Mouse (Mus musculus) neural tube, embryonic 13.5 days (tissue): ENCODE results near the gene Hsp90ab1. TPM values are rescaled to one million over a fixed set of nuclear protein-coding genes. Genes with fewer than 3 reads are reported as not detected.

ENCODE experiments used
- ATAC-seq: fragments of 200-750 bp; cut with Nextera tagmentation; 2 replicates; pipeline ENCODE4 v1.8.0; 2017; ENCODE audit warnings: low read depth, mild to moderate bottlenecking, moderate TSS enrichment, moderate library complexity
- H3K27ac ChIP-seq: fragments of 300-500 bp; sonication (generic); replicated peaks from 2 replicates; pipeline ENCODE4 v1.5.1; 2015; ENCODE audit warnings: moderate library complexity, mild to moderate bottlenecking, inconsistent platforms
- H3K27me3 ChIP-seq: fragments of 300-500 bp; sonication (generic); 2 replicates; pipeline ENCODE4 v1.6.1; 2015; ENCODE audit warnings: mild to moderate bottlenecking, inconsistent platforms
- H3K36me3 ChIP-seq: fragments of 300-500 bp; sonication (generic); 2 replicates; pipeline ENCODE4 v1.6.1; 2015; ENCODE audit warnings: mild to moderate bottlenecking, inconsistent platforms
- H3K4me1 ChIP-seq: fragments of 300-500 bp; sonication (generic); replicated peaks from 2 replicates; pipeline ENCODE4 v1.6.1; 2015; ENCODE audit warnings: inconsistent platforms
- H3K4me2 ChIP-seq: fragments of 300-500 bp; sonication (generic); 2 replicates; pipeline ENCODE4 v1.6.1; 2015; ENCODE audit warnings: inconsistent platforms, mild to moderate bottlenecking, moderate library complexity
- H3K4me3 ChIP-seq: fragments of 300-500 bp; sonication (generic); 2 replicates; pipeline ENCODE4 v1.5.1; 2015; ENCODE audit warnings: mild to moderate bottlenecking, inconsistent platforms
- H3K9ac ChIP-seq: fragments of 300-500 bp; sonication (generic); 2 replicates; pipeline ENCODE4 v1.6.1; 2015; ENCODE audit warnings: moderate library complexity, mild to moderate bottlenecking, inconsistent platforms
- H3K9me3 ChIP-seq: fragments of 300-500 bp; sonication (generic); 2 replicates; pipeline ENCODE4 v1.6.1; 2016; ENCODE audit warnings: inconsistent platforms
- WGBS: fragments of 180-500 bp; shearing (Covaris S2); methylation state at CpG from one replicate; pipeline ENCODE4 v1.1.7; 2015; 5-methylcytosine and 5-hydroxymethylcytosine counted together
- polyA plus RNA-seq: library from polyadenylated mRNA; unstranded; fragments of >200 nt; fragmentation: Nextera tagmentation; extraction: Ambion mirVana; gene quantifications from 2 replicates; pipeline ENCODE4 v1.2.1, GENCODE M21; 2015

Hsp90ab1 gene
- polyA plus RNA-seq, 1 experiment from 2014 or later, result 1,622 TPM

DNA sequence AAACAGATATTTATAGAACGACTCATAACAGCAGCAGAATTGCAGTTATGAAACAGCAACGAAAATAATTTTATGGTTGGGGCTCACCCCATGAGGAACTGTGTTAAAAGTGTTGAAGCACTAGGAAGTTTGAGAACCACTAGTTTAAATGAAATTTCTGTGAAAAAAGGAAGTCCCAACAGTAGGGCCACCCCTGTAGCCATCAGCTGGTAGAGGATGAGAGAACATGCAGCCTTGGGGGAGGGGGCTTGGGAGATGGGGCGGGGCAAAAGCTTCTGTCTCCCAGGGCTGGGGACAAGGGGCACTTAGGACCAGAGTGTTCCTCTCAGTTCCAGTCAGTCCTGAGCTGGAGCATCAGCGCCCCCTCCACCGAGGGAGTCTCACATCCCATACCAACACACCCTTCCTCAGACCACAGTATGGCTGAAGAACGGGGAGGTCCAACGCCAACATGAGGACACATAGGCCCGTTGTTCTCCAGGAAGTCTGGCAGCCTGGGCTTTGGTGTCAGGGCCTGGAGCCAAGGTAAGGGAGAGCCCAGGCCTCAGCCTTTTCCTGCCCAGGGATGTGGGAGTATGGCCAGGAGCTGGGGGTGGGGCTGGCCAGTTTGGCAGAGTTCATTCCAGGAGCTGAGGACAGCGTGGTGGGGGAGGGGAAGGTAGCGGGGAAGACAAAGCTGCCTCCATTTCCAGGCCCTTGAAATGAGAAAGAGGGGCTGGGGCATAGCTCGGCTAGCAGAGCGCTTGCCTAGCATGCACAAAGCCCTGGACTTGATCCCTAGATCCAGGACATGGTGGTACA is 11.2 kb upstream of the Hsp90ab1 start:
- WGBS, result 44% methylated on average over 12 of the region's 12 CpGs
- Histone ChIP-seq H3K9ac (peak overlapping the region; percentile 38; the same call in 1 of the 2 replicates), H3K4me2 (no peak overlapping the region), H3K27me3 (no peaks in the 10 kb centered on the region), H3K27ac (peak overlapping the region; percentile 68), H3K9me3 (no peaks in the 10 kb centered on the region), H3K4me1 (peaks cover 25% of the 10 kb centered on the region), H3K4me3 (no peak overlapping the region), H3K36me3 (peaks cover 10% of the 10 kb centered on the region; the same call in 1 of the 2 replicates)
- ATAC-seq, result peak; percentile 26

DNA sequence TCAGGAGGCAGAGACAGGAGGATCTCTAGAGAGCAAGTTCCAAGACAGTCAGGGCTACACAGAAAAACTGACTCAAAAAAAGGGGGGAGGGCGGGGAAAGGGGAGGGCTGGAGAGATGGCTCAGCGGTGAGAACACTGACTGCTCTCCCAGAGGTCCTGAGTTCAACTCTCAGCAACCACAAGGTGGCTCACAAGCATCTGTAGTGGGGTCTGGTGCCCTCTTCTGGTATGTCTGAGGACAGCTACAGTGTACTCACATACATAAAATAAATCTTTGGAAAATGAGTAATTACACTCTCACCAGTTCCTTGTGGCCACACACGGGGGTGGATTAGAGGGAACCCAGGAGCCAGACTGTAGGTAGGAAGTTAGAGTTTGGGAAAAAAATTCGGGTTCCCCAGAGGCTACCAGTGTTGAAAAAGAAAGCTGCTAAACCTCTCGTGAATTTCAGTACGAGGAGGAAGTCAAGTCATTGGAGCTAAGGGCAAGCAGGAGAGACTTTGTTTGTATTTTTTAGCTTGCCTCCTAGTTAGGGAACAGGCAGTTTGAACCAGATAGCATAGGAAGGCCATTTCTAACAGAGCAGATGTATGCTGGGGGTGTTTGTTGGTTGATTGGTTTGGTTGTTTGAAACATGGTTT is 9.8 kb upstream of the Hsp90ab1 start:
- Histone ChIP-seq H3K27ac (no peak overlapping the region), H3K9ac (no peak overlapping the region), H3K4me2 (no peak overlapping the region), H3K9me3 (no peaks in the 10 kb centered on the region), H3K27me3 (no peaks in the 10 kb centered on the region), H3K4me3 (no peak overlapping the region), H3K4me1 (peaks cover 25% of the 10 kb centered on the region), H3K36me3 (peaks cover 10% of the 10 kb centered on the region; the same call in 1 of the 2 replicates)
- WGBS, result 70% methylated on average over 6 of the region's 6 CpGs
- ATAC-seq, result no peak

DNA sequence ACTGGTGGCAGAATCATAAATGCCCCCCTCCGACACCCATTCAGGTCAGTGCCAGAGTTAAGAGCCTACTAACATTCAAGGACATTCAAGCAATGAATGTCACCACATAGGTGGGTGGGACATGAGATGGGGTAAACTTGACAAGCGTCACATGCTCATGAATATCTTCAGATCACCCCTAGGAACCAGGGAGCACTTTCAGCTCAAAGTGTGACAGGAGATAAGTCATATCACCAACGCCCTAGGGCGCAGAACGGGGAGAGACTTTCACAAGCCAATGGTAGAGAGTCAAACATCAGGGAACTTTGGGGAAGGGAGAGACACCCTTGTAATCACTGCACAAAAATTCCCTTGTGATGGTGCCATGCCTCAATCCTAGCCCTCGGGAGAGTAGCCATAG is 9.1 kb upstream of the Hsp90ab1 start:
- peaks cover 9% of the 10 kb centered on the region; the same call in 1 of the 2 replicates for H3K36me3 ChIP-seq
- no peak overlapping the region for H3K27ac ChIP-seq
- peaks cover 25% of the 10 kb centered on the region for H3K4me1 ChIP-seq
- H3K4me3 ChIP-seq, result no peak overlapping the region
- H3K9ac ChIP-seq, result no peak overlapping the region
- no peaks in the 10 kb centered on the region for H3K27me3 ChIP-seq
- WGBS, result 90% methylated on average over 6 of the region's 6 CpGs
- H3K4me2 ChIP-seq, result no peak overlapping the region
- H3K9me3 ChIP-seq, result no peaks in the 10 kb centered on the region
- ATAC-seq, result no peak

DNA sequence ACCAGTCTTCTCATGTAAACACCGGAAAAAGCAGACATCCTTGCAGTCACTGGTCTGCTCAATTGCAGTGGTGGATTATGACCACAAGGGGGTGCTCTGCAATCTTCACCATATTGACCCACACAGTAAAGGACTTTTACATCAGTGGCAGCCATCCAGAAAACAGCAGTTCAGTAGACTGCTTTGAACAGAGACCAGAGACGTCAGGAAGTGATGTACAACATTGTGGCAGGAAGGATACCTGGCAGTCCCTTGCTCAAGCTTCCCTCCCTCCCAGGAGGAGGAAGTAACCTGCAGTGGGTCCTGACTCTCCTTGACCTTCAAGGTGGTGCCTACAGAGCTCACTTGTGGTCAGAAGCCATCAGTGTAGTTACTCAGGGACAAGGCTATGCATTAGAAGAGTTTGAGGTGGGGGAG is 8.5 kb upstream of the Hsp90ab1 start:
- H3K27me3 ChIP-seq, result no peaks in the 10 kb centered on the region
- 11% methylated on average over 2 of the region's 2 CpGs for WGBS
- no peak overlapping the region for H3K27ac ChIP-seq
- ATAC-seq, result no peak
- H3K4me2 ChIP-seq, result no peak overlapping the region
- H3K9ac ChIP-seq, result no peak overlapping the region
- H3K36me3 ChIP-seq, result peaks cover 3% of the 10 kb centered on the region; the same call in 1 of the 2 replicates
- no peaks in the 10 kb centered on the region for H3K9me3 ChIP-seq
- H3K4me3 ChIP-seq, result no peak overlapping the region
- H3K4me1 ChIP-seq, result peaks cover 25% of the 10 kb centered on the region

DNA sequence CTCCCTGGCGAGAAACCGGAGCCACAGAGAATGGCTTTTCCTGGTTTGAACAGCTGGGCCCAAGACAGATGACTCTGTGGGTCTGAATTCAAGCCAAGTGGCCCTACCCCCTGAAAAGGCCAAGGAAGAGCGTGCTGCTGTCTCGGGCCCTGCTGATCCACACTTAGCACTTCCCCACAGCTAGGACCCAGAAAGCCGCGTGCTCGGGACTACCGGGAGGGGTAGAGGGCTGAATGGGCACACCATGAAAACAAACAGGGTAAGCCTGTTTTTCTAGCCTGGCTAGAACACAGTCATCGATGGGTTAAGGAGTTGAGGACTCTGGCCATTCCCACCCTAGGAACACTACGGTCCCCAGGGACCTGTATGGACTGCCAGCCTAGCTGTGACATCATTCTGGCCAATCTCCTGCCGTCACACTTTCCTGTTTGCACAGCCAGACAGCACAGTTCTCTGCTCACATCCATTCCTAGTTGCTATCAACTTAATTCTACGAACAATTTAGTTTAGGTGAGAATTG is 7.9 kb upstream of the Hsp90ab1 start:
- Histone ChIP-seq H3K9me3 (no peaks in the 10 kb centered on the region), H3K36me3 (no peaks in the 10 kb centered on the region), H3K4me1 (peaks cover 25% of the 10 kb centered on the region), H3K27ac (peak overlapping the region; percentile 66), H3K4me2 (no peak overlapping the region), H3K4me3 (no peak overlapping the region), H3K9ac (peak overlapping the region; percentile 31; the same call in 1 of the 2 replicates), H3K27me3 (no peaks in the 10 kb centered on the region)
- ATAC-seq, result 0 out of 2 replicates have a peak, but pooled peaks have one; percentile 12
- WGBS, result 44% methylated on average over 12 of the region's 12 CpGs

DNA sequence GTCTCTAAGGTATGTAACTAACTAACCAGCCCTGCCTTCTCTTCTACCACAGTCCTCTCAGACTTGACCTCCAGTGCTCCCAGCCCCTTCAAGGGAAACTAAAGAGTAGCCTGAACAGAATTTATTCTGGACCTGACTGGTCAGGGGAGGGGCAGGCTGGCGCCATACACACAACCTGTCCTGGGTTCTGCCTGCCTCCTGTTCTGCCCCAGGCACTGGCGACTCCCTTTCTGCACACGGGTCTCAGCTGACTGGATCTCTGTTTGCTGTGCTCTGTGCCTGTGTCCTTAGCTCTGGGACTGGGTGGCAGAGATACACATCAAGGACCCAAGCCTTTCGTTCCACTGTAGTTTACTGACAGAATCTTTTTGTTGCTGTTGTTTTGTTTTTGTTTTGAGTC is 6.5 kb upstream of the Hsp90ab1 start:
- Histone ChIP-seq H3K36me3 (no peaks in the 10 kb centered on the region), H3K9me3 (no peaks in the 10 kb centered on the region), H3K4me2 (no peak overlapping the region), H3K9ac (no peak overlapping the region), H3K4me1 (peaks cover 24% of the 10 kb centered on the region), H3K27me3 (no peaks in the 10 kb centered on the region), H3K27ac (no peak overlapping the region), H3K4me3 (no peak overlapping the region)
- 88% methylated on average over 4 of the region's 4 CpGs for WGBS
- ATAC-seq, result no peak

DNA sequence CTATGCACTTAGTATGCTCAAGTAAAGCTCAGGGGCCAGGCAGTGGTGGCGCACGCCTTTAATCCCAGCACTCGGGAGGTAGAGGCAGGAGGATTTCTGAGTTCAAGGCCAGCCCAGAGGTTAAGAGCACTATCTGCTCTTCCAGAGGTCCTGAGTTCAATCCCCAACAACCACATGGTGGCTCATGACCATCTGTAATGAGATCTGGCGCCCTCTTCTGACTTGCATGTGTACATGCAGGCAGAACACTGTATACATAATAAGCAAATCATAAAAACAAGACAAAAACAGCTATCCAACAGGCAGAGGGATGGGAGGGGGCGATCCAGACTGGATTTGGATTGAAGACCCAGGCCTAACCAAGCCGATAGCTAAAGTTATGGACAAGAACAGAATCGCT is 5.8 kb upstream of the Hsp90ab1 start:
- no peak for ATAC-seq
- no peak overlapping the region for H3K9ac ChIP-seq
- no peak overlapping the region for H3K4me3 ChIP-seq
- no peak overlapping the region for H3K27ac ChIP-seq
- peaks cover 22% of the 10 kb centered on the region for H3K4me1 ChIP-seq
- H3K36me3 ChIP-seq, result no peaks in the 10 kb centered on the region
- H3K27me3 ChIP-seq, result no peaks in the 10 kb centered on the region
- no peaks in the 10 kb centered on the region for H3K9me3 ChIP-seq
- WGBS, result 71% methylated on average over 7 of the region's 7 CpGs
- no peak overlapping the region for H3K4me2 ChIP-seq

DNA sequence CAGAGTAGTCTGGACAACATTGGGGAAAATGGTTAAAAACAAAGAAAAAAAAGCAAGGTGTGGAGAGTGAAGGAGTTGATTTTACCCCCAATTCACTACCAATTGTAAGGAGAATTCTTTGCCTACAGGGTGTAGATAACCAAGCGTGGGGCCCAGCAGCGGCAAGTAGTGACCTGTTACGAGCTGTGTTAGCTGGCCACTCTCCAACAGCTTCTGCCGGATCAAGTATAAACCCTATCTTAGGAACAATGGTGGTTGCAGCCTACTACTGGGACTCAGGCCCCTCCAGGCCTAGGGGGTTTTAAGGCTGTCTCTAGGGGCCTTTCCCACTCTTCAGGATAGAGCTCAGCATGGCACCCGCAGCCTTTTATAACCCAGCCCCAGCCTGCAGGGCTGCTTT is 5.2 kb upstream of the Hsp90ab1 start:
- 52% methylated on average over 5 of the region's 5 CpGs for WGBS
- no peak for ATAC-seq
- no peaks in the 10 kb centered on the region for H3K27me3 ChIP-seq
- H3K4me3 ChIP-seq, result no peak overlapping the region
- no peak overlapping the region for H3K4me2 ChIP-seq
- no peaks in the 10 kb centered on the region for H3K36me3 ChIP-seq
- no peak overlapping the region for H3K9ac ChIP-seq
- peaks cover 22% of the 10 kb centered on the region for H3K4me1 ChIP-seq
- H3K9me3 ChIP-seq, result no peaks in the 10 kb centered on the region
- H3K27ac ChIP-seq, result no peak overlapping the region; the same call in 1 of the 2 replicates

DNA sequence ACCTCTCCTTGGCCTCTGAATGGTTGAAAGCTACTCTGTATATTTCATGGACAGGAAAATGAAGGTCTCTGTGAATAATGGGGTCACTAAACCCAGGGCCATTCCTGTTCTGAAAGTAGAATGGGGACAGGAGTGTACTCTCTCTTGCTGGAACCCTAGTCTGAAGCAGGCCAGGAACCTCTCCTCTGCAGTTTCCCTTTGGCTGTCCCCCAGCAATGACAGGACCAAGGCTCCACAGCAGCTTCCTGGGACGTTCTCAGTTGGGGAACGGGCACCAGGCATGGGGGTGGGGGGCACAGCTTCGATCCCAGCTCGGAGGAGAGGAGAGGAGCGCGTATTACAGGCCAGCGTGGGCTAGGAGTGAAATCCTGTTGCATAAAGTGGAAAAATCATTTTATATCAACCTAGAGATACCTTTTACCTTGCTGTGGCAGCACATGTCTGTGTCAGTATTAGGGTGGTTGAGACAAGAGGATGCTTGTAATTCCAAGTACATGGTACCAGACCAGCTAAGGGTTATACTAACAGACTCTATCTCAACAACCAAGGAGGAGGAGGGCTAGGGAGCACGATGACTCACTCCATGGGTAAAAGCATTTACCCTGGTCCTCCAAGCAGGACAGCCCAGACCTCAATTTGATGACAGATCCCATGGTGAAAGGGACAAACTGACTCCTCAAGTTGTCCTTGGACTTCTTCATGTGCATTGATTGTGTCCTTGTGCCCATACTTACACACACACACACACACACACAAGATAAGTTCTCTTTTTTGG is 2.2 kb upstream of the Hsp90ab1 start:
- Histone ChIP-seq H3K36me3 (peaks cover 15% of the 10 kb centered on the region), H3K4me1 (peaks cover 31% of the 10 kb centered on the region), H3K4me2 (peak overlapping the region; percentile 81), H3K4me3 (peak overlapping the region; percentile 100; the same call in 1 of the 2 replicates), H3K9ac (peak overlapping the region; percentile 100), H3K27me3 (no peaks in the 10 kb centered on the region), H3K9me3 (no peaks in the 10 kb centered on the region), H3K27ac (peak overlapping the region; percentile 99)
- 93% methylated on average over 8 of the region's 8 CpGs for WGBS
- ATAC-seq, result no peak

DNA sequence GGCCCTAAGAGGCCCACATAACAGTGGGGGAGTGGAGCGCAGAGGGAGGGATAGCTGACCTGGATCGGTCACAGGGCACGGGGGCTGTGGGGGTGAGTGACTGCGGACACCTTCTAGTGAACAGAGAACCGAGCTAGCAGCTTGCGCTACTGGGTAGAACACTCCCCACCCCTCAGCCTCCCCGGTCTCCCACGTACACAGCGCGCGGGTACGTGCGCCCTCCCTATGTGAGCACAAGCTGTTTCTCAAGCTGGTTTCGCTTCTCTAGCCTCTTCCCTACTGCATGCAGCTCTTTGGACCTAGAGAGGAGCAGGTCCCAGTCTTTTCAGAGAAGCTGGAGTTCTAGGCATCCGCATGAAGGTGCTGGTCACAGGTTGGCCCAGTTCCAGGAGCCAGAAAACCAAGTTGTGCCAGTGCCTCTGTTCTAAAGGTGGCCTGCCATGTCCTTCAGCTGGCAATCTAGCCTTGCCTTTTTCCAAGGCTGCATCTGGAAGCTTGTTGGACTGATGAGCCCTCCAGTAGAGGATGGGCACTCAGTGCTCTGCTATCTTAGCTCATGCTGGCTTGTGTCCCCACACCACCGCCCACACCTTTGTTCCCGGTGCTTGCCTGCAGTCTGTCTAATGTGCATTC is 1.2 kb upstream of the Hsp90ab1 start:
- Histone ChIP-seq H3K4me3 (peak overlapping the region; percentile 100), H3K4me1 (peaks cover 42% of the 10 kb centered on the region), H3K9ac (peak overlapping the region; percentile 100), H3K9me3 (no peaks in the 10 kb centered on the region), H3K36me3 (peaks cover 25% of the 10 kb centered on the region), H3K4me2 (peak overlapping the region; percentile 81), H3K27me3 (no peaks in the 10 kb centered on the region), H3K27ac (peak overlapping the region; percentile 99)
- WGBS, result 3% methylated on average over 17 of the region's 17 CpGs
- peak; percentile 62 for ATAC-seq

DNA sequence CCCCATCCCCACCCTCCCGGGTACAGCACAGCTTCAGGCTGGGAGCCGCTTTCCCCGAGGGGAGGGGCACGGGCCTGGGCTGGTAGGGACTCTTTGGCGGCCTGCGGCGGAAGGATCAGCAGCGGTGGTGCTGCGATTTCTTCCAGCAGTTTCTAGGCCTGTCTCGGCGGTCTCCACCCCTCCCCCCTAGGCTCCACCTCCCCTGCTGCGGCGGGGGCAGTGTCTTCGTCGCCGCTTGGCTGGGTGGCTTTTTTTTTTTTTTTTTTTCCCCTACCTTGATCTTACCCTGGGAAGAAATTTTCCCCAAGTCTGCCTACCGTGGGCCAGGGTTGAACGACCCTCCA is 681 bp upstream of the Hsp90ab1 start:
- Histone ChIP-seq H3K4me2 (peak overlapping the region; percentile 81), H3K4me1 (peaks cover 47% of the 10 kb centered on the region), H3K9ac (peak overlapping the region; percentile 100), H3K9me3 (no peaks in the 10 kb centered on the region), H3K36me3 (peaks cover 30% of the 10 kb centered on the region), H3K27ac (peak overlapping the region; percentile 99), H3K27me3 (no peaks in the 10 kb centered on the region), H3K4me3 (peak overlapping the region; percentile 100)
- 1% methylated on average over 16 of the region's 18 CpGs for WGBS
- ATAC-seq, result peak; percentile 72
